Comparison of ENCODE assay signal across 9 mouse cellular contexts in genomic region chr5:112433004-112433403, GRCm38 (mm10). TPM values are rescaled to one million over a fixed set of nuclear protein-coding genes. Genes with fewer than 3 reads are reported as not detected.
DNase-seq lines count a peak whose midpoint lies in the region; ATAC-seq and TF ChIP-seq lines count a peak whose summit lies in the region.
"Had no signal": no experiment of that assay in that cellular context is flagged by ENCODE, and none has a peak within 500 bp of the region (broad histone marks: within the 10 kb centered on the region; RNA-seq: fewer than 3 reads in every experiment).

No protein-coding gene starts in this region.

- peak; percentile 84 for DNase-seq in hindbrain, embryonic 10.5 days (ENCODE audit: low spot score)
- DNase-seq in c-Kit-positive CD71-negative TER-119-negative erythroid progenitor cells, embryonic 14.5 days (ENCODE audit: low read depth), result peak; percentile 53
- DNase-seq in hindlimb bud, embryonic 11.5 days (ENCODE audit: extremely low spot score, low read depth, low spot score), result peak; percentile 52
- peak; percentile 57 for DNase-seq in limb, embryonic 14.5 days (ENCODE audit: low spot score)
- DNase-seq in neural tube, embryonic 10.5 days (ENCODE audit: extremely low spot score, low spot score), result peak; percentile 85
- DNase-seq in splenic B cell, adult 2 months (ENCODE audit: low read depth, low spot score), result peak; percentile 74

- peaks cover 69% of the 10 kb centered on the region for H3K27me3 ChIP-seq in hindbrain, embryonic 10.5 days (ENCODE audit: insufficient read depth, poor library complexity, severe bottlenecking)
- peaks cover 36% of the 10 kb centered on the region for H3K27me3 ChIP-seq in hindbrain, embryonic 12.5 days
- H3K27me3 ChIP-seq in forebrain, embryonic 13.5 days, result peaks cover 22% of the 10 kb centered on the region
- H3K27me3 ChIP-seq in limb, embryonic 14.5 days (ENCODE audit: control insufficient read depth, insufficient read depth, low read length), result no peaks in the 10 kb centered on the region
- no peaks in the 10 kb centered on the region for H3K27me3 ChIP-seq in splenic B cell, adult 2 months (ENCODE audit: control insufficient read depth, insufficient read depth, low read length, poor library complexity, severe bottlenecking)

- H3K4me1 ChIP-seq in hindbrain, embryonic 10.5 days (replicated peaks), result peaks cover 49% of the 10 kb centered on the region
- peaks cover 9% of the 10 kb centered on the region for H3K4me1 ChIP-seq in hindbrain, embryonic 12.5 days
- H3K4me1 ChIP-seq in forebrain, embryonic 13.5 days, result peaks cover 14% of the 10 kb centered on the region
- peaks cover 4% of the 10 kb centered on the region for H3K4me1 ChIP-seq in limb, embryonic 14.5 days (ENCODE audit: control insufficient read depth, insufficient read depth, low read length)

- ATAC-seq in hindbrain, embryonic 12.5 days (ENCODE audit: low FRiP score), result no peak
- ATAC-seq in forebrain, embryonic 13.5 days, result peak; percentile 55
- ATAC-seq in limb, embryonic 14.5 days (ENCODE audit: low FRiP score, low read depth), result no peak

- no peaks in the 10 kb centered on the region for H3K9me3 ChIP-seq in hindbrain, embryonic 10.5 days
- no peaks in the 10 kb centered on the region for H3K9me3 ChIP-seq in hindbrain, embryonic 12.5 days (replicated peaks)
- no peaks in the 10 kb centered on the region for H3K9me3 ChIP-seq in forebrain, embryonic 13.5 days (replicated peaks)
- H3K9me3 ChIP-seq in limb, embryonic 14.5 days (ENCODE audit: control insufficient read depth, low read length), result no peaks in the 10 kb centered on the region

- H3K4me3 ChIP-seq in hindbrain, embryonic 10.5 days, result no peak overlapping the region
- no peak overlapping the region for H3K4me3 ChIP-seq in hindbrain, embryonic 12.5 days
- no peak overlapping the region for H3K4me3 ChIP-seq in forebrain, embryonic 13.5 days
- no peak overlapping the region for H3K4me3 ChIP-seq in limb, embryonic 14.5 days (replicated peaks; ENCODE audit: low read length)
- H3K4me3 ChIP-seq: myocyte had no signal

- peak overlapping the region; percentile 45; the same call in 1 of the 2 replicates for H3K27ac ChIP-seq in hindbrain, embryonic 10.5 days
- H3K27ac ChIP-seq in hindbrain, embryonic 12.5 days, result no peak overlapping the region
- H3K27ac ChIP-seq in forebrain, embryonic 13.5 days, result peak overlapping the region; percentile 19; the same call in 1 of the 2 replicates
- no peak overlapping the region for H3K27ac ChIP-seq in limb, embryonic 14.5 days (replicated peaks; ENCODE audit: low read depth, low read length)

- H3K9ac ChIP-seq in hindbrain, embryonic 12.5 days, result no peak overlapping the region
- H3K9ac ChIP-seq in forebrain, embryonic 13.5 days, result no peak overlapping the region
- H3K9ac ChIP-seq in limb, embryonic 14.5 days (ENCODE audit: low read depth, low read length, severe bottlenecking), result no peak overlapping the region

- no peak overlapping the region for H3K4me2 ChIP-seq in hindbrain, embryonic 12.5 days (replicated peaks)
- H3K4me2 ChIP-seq in forebrain, embryonic 13.5 days, result no peak overlapping the region
- H3K4me2 ChIP-seq in limb, embryonic 14.5 days (replicated peaks; ENCODE audit: low read depth, low read length, severe bottlenecking), result no peak overlapping the region

- no peak for TF ChIP-seq POLR2A in limb, embryonic 14.5 days (IDR thresholded peaks at IDR 0.05; ENCODE audit: borderline replicate concordance, extremely low read depth, insufficient read depth, insufficient read length)

- 2% methylated on average over 8 of the region's 8 CpGs for WGBS in hindbrain, embryonic 10.5 days
- WGBS in hindbrain, embryonic 12.5 days, result 4% methylated on average over 8 of the region's 8 CpGs
- WGBS in forebrain, embryonic 13.5 days, result under 1% methylated on average over 8 of the region's 8 CpGs
- WGBS in limb, embryonic 14.5 days, result under 1% methylated on average over 8 of the region's 8 CpGs

- H3K36me3 ChIP-seq in hindbrain, embryonic 10.5 days, result no peaks in the 10 kb centered on the region
- H3K36me3 ChIP-seq in hindbrain, embryonic 12.5 days, result no peaks in the 10 kb centered on the region
- H3K36me3 ChIP-seq in forebrain, embryonic 13.5 days (ENCODE audit: poor library complexity, severe bottlenecking), result peaks cover 7% of the 10 kb centered on the region; the same call in 1 of the 2 replicates
- no peaks in the 10 kb centered on the region for H3K36me3 ChIP-seq in limb, embryonic 14.5 days (ENCODE audit: control insufficient read depth, insufficient read depth, low read length)
- H3K36me3 ChIP-seq in splenic B cell, adult 2 months (ENCODE audit: control insufficient read depth, insufficient read depth, low read length, poor library complexity, severe bottlenecking), result no peaks in the 10 kb centered on the region

RNA-seq across cellular contexts. Expression of gene Gm6588, which starts 16.2 kb away (rescaled TPM):
- 0.14 TPM in 1 of 2 replicates, not detected in the other for polyA plus RNA-seq in hindbrain, embryonic 10.5 days (2016; fragmentation: Nextera tagmentation; extraction: Ambion mirVana)
- polyA plus RNA-seq in hindbrain, embryonic 12.5 days (2016; fragmentation: Nextera tagmentation; extraction: Ambion mirVana), result 0.37 and 0.64 TPM in 2 replicates
- polyA plus RNA-seq in forebrain, embryonic 13.5 days (2015; fragmentation: Nextera tagmentation; extraction: Ambion mirVana), result 0.68 and 1.1 TPM in 2 replicates
- polyA plus RNA-seq in limb, embryonic 14.5 days (2012; rRNA removed), result not detected in 2 replicates
- polyA plus RNA-seq in limb, embryonic 14.5 days (2014; fragmentation: Nextera tagmentation; extraction: Ambion mirVana), result not detected in 2 replicates
- polyA plus RNA-seq: myocyte had no signal

RNA-seq across cellular contexts. Expression of gene Asphd2, which starts 38.3 kb away (rescaled TPM):
- polyA plus RNA-seq in hindbrain, embryonic 10.5 days (2016; fragmentation: Nextera tagmentation; extraction: Ambion mirVana), result 19.3 and 24.8 TPM in 2 replicates
- 60.7 and 66.1 TPM in 2 replicates for polyA plus RNA-seq in hindbrain, embryonic 12.5 days (2016; fragmentation: Nextera tagmentation; extraction: Ambion mirVana)
- polyA plus RNA-seq in forebrain, embryonic 13.5 days (2015; fragmentation: Nextera tagmentation; extraction: Ambion mirVana), result 21.4 and 23.8 TPM in 2 replicates
- polyA plus RNA-seq in limb, embryonic 14.5 days (2012; rRNA removed), result 23.1 and 36.8 TPM in 2 replicates
- polyA plus RNA-seq in limb, embryonic 14.5 days (2014; fragmentation: Nextera tagmentation; extraction: Ambion mirVana), result 25.9 and 26.1 TPM in 2 replicates

Comparison
In these comparisons a context has a peak if more than half of its experiments do, and no peak if none do; other contexts are left out.
1. H3K27ac ChIP-seq: peak in hindbrain, embryonic 10.5 days (single experiment) and forebrain, embryonic 13.5 days (single experiment); none in hindbrain, embryonic 12.5 days (single experiment) and limb, embryonic 14.5 days (single experiment).
2. Peak in every context shown above with its lines, with median percentiles within 50 percentile points of each other: DNase-seq.